Mouse (Mus musculus) cerebellum, adult 2 months (tissue): ENCODE results near the gene Ccdc92b.

Source experiments
- CTCF ChIP-seq: fragments of 200-500 bp; IDR thresholded peaks from 2 replicates; pipeline ENCODE4 v1.5.1; 2011; ENCODE audit warnings: low read depth, mild to moderate bottlenecking, control low read depth, low read length, moderate library complexity, borderline replicate concordance; ENCODE audit not compliant: insufficient read depth
- POLR2A ChIP-seq: fragments of 200-500 bp; IDR thresholded peaks from 2 replicates; pipeline ENCODE4 v1.6.1; 2011; ENCODE audit warnings: low read length, control low read depth, borderline replicate concordance; ENCODE audit not compliant: insufficient read depth

- TF ChIP-seq CTCF (no peak), POLR2A (no peak)
These were observed 43.5 kb upstream of the Ccdc92b start for GRCm38 (mm10) chr11:74575940-74576339.
